Mouse (Mus musculus): ENCODE results near the gene Keap1. TPM values are rescaled to one million over a fixed set of nuclear protein-coding genes. Genes with fewer than 3 reads are reported as not detected.
"Not testable (repeated sequence)": the region's sequence is repeated elsewhere in the genome, so short reads cannot be mapped to it uniquely, and the experiment has no call there.

Gene Keap1
- polyA plus RNA-seq, 1 experiment from 2014 or later, result 60.4 TPM

DNA sequence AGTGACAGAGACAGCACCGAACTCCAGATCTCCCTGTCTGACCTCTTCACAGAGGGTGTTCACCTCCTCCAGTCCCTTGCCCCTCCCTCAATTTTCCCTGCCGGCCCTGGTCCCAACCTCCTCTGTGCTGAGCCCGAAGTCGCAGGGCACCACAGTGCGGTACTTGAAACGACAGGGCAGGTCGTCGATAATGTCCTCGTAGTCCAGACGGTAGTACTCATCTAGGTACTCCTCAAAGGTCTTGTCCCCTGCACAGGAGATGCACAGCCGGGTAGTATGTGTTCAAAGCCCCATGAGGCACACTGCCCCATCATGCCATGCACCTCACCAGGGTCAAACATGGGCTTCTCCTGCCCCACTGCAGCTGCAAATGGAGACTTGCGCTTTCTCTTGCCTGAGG, 36.6 kb upstream of the Keap1 start:
- no peak overlapping the region for H3K4me3 ChIP-seq (ENCODE audit: low read length)
- no peak overlapping the region for H3K9ac ChIP-seq (ENCODE audit: low read length)
- H3K9me3 ChIP-seq (ENCODE audit: control insufficient read depth, low read length), result no peaks in the 10 kb centered on the region
- H3K27ac ChIP-seq (ENCODE audit: low read length), result no peak overlapping the region
- no peaks in the 10 kb centered on the region for H3K4me1 ChIP-seq (replicated peaks; ENCODE audit: control insufficient read depth, insufficient read depth, low read length)
- WGBS, result 83% methylated on average over 12 of the region's 12 CpGs
- no peak for ATAC-seq (ENCODE audit: low read depth)
- H3K27me3 ChIP-seq (ENCODE audit: control insufficient read depth, insufficient read depth, low read depth, low read length), result no peaks in the 10 kb centered on the region
- H3K4me2 ChIP-seq (ENCODE audit: low read depth, low read length), result no peak overlapping the region
- peaks cover 62% of the 10 kb centered on the region for H3K36me3 ChIP-seq (ENCODE audit: control insufficient read depth, insufficient read depth, low read length)

DNA sequence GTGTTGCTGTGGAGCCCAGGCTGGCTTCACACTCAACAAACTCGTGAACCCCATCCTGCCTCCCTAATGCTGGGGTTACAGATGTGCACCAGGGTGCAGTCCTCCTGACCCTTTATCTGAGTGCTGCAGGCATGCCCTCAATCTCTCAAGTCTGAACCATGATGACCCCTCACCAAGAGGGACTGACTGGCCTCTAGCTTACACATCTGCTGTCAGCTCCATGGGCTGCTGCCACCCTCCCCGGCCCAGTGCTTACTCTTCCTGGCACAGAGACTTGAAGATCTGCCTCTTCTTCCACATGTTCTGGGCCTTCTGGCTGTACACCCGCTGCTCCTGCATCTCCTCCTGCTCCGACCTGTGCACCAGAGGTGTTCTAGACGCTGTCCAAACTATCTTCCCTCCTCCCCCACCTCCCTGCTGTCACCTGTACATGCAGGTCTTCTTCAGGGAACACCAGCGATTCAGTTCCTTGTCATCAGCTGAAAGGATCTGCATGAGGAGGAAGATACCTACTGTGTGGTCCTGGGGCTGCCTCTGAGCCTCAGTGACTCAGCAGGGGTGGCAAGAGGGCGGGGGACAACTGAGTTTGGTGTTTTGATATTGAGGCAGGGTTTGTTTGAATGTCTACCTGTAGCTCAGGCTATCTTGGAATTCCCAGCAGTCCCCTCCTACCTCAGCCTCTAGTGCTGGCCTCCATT, 36.0 kb upstream of the Keap1 start:
- Histone ChIP-seq H3K27me3 (ENCODE audit: control insufficient read depth, insufficient read depth, low read depth, low read length) (no peaks in the 10 kb centered on the region), H3K9ac (ENCODE audit: low read length) (no peak overlapping the region), H3K4me3 (ENCODE audit: low read length) (no peak overlapping the region), H3K9me3 (ENCODE audit: control insufficient read depth, low read length) (no peaks in the 10 kb centered on the region), H3K27ac (ENCODE audit: low read length) (no peak overlapping the region), H3K36me3 (ENCODE audit: control insufficient read depth, insufficient read depth, low read length) (peaks cover 64% of the 10 kb centered on the region), H3K4me1 (replicated peaks; ENCODE audit: control insufficient read depth, insufficient read depth, low read length) (no peaks in the 10 kb centered on the region), H3K4me2 (ENCODE audit: low read depth, low read length) (no peak overlapping the region)
- no peak for ATAC-seq (ENCODE audit: low read depth)
- 72% methylated on average over 7 of the region's 7 CpGs for WGBS

DNA sequence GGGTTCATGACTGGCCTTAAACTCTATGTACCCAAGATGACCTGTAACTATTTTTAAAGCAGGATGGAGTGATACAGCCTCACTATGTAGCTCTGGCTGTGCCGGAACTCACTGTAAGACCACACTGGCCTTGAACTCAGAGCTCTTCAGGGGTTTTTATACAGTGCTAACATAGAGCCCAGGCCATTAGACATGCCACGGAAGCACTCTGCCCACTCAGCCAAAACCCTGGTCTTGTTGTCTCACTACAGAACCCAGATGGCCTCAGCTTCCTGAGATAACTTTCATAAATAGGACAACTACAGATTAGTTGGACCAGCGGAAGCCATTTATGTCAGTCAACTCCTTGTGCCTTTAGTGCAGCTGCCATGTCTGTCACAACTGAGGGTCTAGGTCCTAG, 35.2 kb upstream of the Keap1 start:
- 87% methylated on average over 3 of the region's 3 CpGs for WGBS
- no peaks in the 10 kb centered on the region for H3K9me3 ChIP-seq (ENCODE audit: control insufficient read depth, low read length)
- no peak overlapping the region for H3K9ac ChIP-seq (ENCODE audit: low read length)
- H3K4me3 ChIP-seq (ENCODE audit: low read length), result no peak overlapping the region
- peaks cover 65% of the 10 kb centered on the region for H3K36me3 ChIP-seq (ENCODE audit: control insufficient read depth, insufficient read depth, low read length)
- no peak overlapping the region for H3K4me2 ChIP-seq (ENCODE audit: low read depth, low read length)
- ATAC-seq (ENCODE audit: low read depth), result no peak
- no peaks in the 10 kb centered on the region for H3K4me1 ChIP-seq (replicated peaks; ENCODE audit: control insufficient read depth, insufficient read depth, low read length)
- H3K27ac ChIP-seq (ENCODE audit: low read length), result no peak overlapping the region
- H3K27me3 ChIP-seq (ENCODE audit: control insufficient read depth, insufficient read depth, low read depth, low read length), result no peaks in the 10 kb centered on the region

DNA sequence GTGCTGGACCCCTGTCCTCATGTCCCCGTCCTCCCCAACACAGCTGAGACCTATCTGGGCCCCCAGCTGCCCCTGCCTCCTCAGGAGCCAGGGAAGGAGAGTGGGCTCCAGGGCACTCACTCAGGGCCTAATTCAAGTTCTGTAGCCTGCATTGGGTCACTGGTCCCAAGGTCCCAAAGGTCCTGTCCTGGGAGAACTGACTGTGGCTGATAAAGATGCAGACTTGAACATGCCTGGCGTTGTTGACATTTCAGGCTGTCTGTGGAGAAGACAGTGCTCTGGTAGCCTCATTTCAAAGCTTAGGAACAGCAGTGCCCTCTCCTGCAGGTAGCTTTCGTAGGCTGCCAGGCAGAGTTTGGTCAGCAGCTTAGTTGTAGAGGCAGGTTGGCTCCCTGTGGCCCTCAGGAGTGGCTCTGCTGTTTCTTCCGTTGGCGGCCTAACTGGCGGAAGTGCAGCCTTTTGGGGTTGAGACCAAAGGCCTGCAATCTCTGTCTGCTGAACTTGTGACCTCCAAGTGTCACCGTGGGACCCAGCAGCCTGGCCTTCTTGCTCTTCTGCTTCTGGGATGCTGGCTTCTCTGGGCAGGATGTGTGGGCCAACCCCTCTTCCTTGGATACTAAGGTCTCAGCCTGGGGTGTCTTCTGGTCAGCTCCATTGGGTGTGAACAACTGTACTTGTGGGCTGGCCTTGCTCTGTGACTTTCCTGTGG, 34.5 kb upstream of the Keap1 start:
- Histone ChIP-seq H3K27ac (ENCODE audit: low read length) (no peak overlapping the region), H3K36me3 (ENCODE audit: control insufficient read depth, insufficient read depth, low read length) (peaks cover 69% of the 10 kb centered on the region), H3K27me3 (ENCODE audit: control insufficient read depth, insufficient read depth, low read depth, low read length) (no peaks in the 10 kb centered on the region), H3K4me1 (replicated peaks; ENCODE audit: control insufficient read depth, insufficient read depth, low read length) (no peaks in the 10 kb centered on the region), H3K4me2 (ENCODE audit: low read depth, low read length) (no peak overlapping the region), H3K4me3 (ENCODE audit: low read length) (no peak overlapping the region), H3K9me3 (ENCODE audit: control insufficient read depth, low read length) (no peaks in the 10 kb centered on the region), H3K9ac (ENCODE audit: low read length) (no peak overlapping the region)
- ATAC-seq (ENCODE audit: low read depth), result no peak
- WGBS, result 63% methylated on average over 7 of the region's 7 CpGs

DNA sequence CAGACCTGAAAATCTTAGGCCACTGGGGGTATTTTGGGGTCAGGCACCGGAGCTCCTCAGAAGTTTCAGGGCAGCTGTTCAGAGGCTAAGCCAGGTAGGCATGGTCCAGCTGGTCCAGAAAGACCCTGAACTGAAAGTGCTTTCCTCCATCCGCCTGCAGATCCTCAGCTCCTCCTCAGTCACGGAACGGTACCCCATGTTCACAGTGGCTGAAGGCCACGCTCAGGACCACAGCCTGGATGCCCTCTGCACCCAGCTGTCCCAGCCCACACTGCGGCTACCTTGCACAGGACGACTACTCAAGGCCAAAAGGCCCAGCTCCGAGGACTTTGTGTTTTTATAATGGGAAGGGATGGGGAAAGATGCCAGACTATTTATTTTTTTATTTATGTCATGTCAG, 33.9 kb upstream of the Keap1 start:
- no peak overlapping the region for H3K27ac ChIP-seq (ENCODE audit: low read length)
- no peak for ATAC-seq (ENCODE audit: low read depth)
- no peak overlapping the region for H3K4me3 ChIP-seq (ENCODE audit: low read length)
- peaks cover 72% of the 10 kb centered on the region for H3K36me3 ChIP-seq (ENCODE audit: control insufficient read depth, insufficient read depth, low read length)
- WGBS, result 82% methylated on average over 8 of the region's 8 CpGs
- no peaks in the 10 kb centered on the region for H3K4me1 ChIP-seq (replicated peaks; ENCODE audit: control insufficient read depth, insufficient read depth, low read length)
- no peak overlapping the region for H3K4me2 ChIP-seq (ENCODE audit: low read depth, low read length)
- H3K27me3 ChIP-seq (ENCODE audit: control insufficient read depth, insufficient read depth, low read depth, low read length), result no peaks in the 10 kb centered on the region
- H3K9ac ChIP-seq (ENCODE audit: low read length), result no peak overlapping the region
- no peaks in the 10 kb centered on the region for H3K9me3 ChIP-seq (ENCODE audit: control insufficient read depth, low read length)

DNA sequence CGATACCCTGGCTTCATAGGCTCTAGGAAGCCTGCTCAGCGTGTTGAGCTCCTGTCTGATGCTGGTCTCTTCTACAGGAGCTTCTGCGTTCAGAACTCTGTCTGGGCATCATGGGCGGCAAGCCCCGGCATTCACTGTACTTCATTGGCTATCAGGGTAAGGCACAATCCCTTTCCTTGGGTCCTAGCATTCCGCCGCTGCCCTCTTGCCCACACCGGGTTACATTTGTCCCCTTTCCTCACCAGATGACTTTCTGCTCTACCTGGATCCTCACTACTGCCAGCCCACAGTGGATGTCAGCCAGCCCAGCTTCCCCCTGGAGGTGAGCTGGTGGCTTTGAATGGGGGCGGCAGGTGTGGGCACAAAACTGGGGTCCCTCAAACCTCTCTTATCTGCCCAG, 33.2 kb upstream of the Keap1 start:
- 88% methylated on average over 9 of the region's 9 CpGs for WGBS
- H3K4me1 ChIP-seq (replicated peaks; ENCODE audit: control insufficient read depth, insufficient read depth, low read length), result no peaks in the 10 kb centered on the region
- H3K9me3 ChIP-seq (ENCODE audit: control insufficient read depth, low read length), result no peaks in the 10 kb centered on the region
- no peaks in the 10 kb centered on the region for H3K27me3 ChIP-seq (ENCODE audit: control insufficient read depth, insufficient read depth, low read depth, low read length)
- no peak overlapping the region for H3K4me3 ChIP-seq (ENCODE audit: low read length)
- no peak overlapping the region for H3K27ac ChIP-seq (ENCODE audit: low read length)
- H3K9ac ChIP-seq (ENCODE audit: low read length), result no peak overlapping the region
- ATAC-seq (ENCODE audit: low read depth), result no peak
- H3K36me3 ChIP-seq (ENCODE audit: control insufficient read depth, insufficient read depth, low read length), result peaks cover 70% of the 10 kb centered on the region
- H3K4me2 ChIP-seq (ENCODE audit: low read depth, low read length), result no peak overlapping the region

DNA sequence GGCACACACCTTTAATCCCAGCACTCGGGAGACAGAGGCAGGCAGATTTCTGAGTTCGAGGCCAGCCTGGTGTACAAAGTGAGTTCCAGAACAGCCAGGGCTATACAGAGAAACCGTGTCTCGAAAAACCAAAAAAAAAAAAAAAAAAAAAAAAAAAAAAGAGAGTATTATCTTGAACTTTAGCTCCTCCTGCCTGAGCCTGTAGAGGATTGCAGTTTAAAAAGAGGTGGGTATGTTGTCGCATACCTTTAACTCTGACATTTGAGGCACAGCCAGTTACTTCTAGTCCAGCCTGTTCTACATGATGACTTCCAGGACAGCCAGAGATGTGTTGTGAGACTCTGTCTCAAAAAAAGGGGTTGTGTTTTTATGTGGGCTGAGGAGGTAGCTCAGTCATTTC, 30.4 kb upstream of the Keap1 start:
- not testable (repeated sequence) for H3K4me3 ChIP-seq (ENCODE audit: low read length); H3K9me3 ChIP-seq (ENCODE audit: control insufficient read depth, low read length); ATAC-seq (ENCODE audit: low read depth); H3K27me3 ChIP-seq (ENCODE audit: control insufficient read depth, insufficient read depth, low read depth, low read length); H3K27ac ChIP-seq (ENCODE audit: low read length); H3K4me2 ChIP-seq (ENCODE audit: low read depth, low read length); H3K9ac ChIP-seq (ENCODE audit: low read length)
- H3K36me3 ChIP-seq (ENCODE audit: control insufficient read depth, insufficient read depth, low read length), result peaks cover 61% of the 10 kb centered on the region
- H3K4me1 ChIP-seq (replicated peaks; ENCODE audit: control insufficient read depth, insufficient read depth, low read length), result peaks cover 17% of the 10 kb centered on the region
- WGBS, result 69% methylated on average over 5 of the region's 5 CpGs

DNA sequence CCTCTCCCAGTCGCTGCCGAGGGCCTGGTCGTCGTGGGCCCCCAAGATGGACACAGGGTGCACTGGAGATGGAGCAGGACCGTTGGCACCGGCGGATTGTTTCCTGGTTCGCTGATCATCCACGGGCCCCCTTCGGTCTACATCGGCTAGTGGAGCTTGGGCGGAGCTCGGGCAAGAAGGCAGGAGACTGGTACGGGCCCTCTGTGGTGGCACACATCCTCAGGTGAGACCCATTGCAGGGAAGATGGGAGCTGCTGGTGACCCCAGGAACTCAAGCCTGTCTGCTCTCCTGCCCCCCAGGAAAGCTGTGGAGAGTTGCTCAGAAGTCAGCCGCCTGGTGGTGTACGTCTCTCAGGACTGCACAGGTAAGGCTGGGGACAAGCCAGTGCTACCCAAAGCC, 29.1 kb upstream of the Keap1 start:
- Histone ChIP-seq H3K4me3 (ENCODE audit: low read length) (no peak overlapping the region), H3K4me1 (replicated peaks; ENCODE audit: control insufficient read depth, insufficient read depth, low read length) (peaks cover 20% of the 10 kb centered on the region), H3K9me3 (ENCODE audit: control insufficient read depth, low read length) (no peaks in the 10 kb centered on the region), H3K27ac (ENCODE audit: low read length) (no peak overlapping the region), H3K9ac (ENCODE audit: low read length) (no peak overlapping the region), H3K27me3 (ENCODE audit: control insufficient read depth, insufficient read depth, low read depth, low read length) (no peaks in the 10 kb centered on the region), H3K4me2 (ENCODE audit: low read depth, low read length) (no peak overlapping the region), H3K36me3 (ENCODE audit: control insufficient read depth, insufficient read depth, low read length) (peaks cover 52% of the 10 kb centered on the region)
- ATAC-seq (ENCODE audit: low read depth), result no peak
- 91% methylated on average over 16 of the region's 16 CpGs for WGBS

DNA sequence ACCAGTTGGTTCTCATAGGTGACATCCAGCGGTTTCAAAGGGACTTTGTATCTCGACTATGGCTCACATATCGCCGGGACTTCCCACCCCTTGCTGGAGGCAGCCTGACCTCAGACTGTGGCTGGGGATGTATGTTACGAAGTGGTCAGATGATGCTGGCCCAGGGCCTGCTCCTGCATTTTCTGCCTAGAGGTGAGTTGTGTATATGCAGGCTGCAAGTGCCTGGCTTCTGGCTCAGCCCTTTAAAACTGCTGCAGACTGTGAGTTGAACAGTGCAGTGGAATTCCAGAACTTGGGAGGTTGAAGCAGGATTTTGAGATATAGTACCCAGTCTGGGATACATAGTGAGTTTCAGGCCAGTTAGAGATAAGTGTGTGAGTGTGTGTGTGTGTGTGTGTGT, 27.7 kb upstream of the Keap1 start:
- Histone ChIP-seq H3K4me3 (ENCODE audit: low read length) (no peak overlapping the region), H3K36me3 (ENCODE audit: control insufficient read depth, insufficient read depth, low read length) (peaks cover 40% of the 10 kb centered on the region), H3K27me3 (ENCODE audit: control insufficient read depth, insufficient read depth, low read depth, low read length) (no peaks in the 10 kb centered on the region), H3K27ac (ENCODE audit: low read length) (no peak overlapping the region), H3K4me2 (ENCODE audit: low read depth, low read length) (no peak overlapping the region), H3K4me1 (replicated peaks; ENCODE audit: control insufficient read depth, insufficient read depth, low read length) (peaks cover 20% of the 10 kb centered on the region), H3K9ac (ENCODE audit: low read length) (no peak overlapping the region; the same call in 1 of the 2 replicates), H3K9me3 (ENCODE audit: control insufficient read depth, low read length) (no peaks in the 10 kb centered on the region)
- no peak for ATAC-seq (ENCODE audit: low read depth)
- WGBS, result 90% methylated on average over 5 of the region's 5 CpGs

Measured in lung, embryonic 16.5 days (tissue).